Mouse (Mus musculus) thymus, postnatal 0 days (tissue): ENCODE results near the gene Gm3727. TPM values are rescaled to one million over a fixed set of nuclear protein-coding genes. Genes with fewer than 3 reads are reported as not detected.
"Not testable (repeated sequence)": the region's sequence is repeated elsewhere in the genome, so short reads cannot be mapped to it uniquely, and the experiment has no call there.

ENCODE experiments used
- DNase-seq: peaks from one replicate; pipeline ENCODE4 v3.0.0-alpha.2; 2015; ENCODE audit warnings: low spot score
- polyA plus RNA-seq: library from polyadenylated mRNA; unstranded; fragments of >200 nt; fragmentation: Nextera tagmentation; extraction: Ambion mirVana; gene quantifications from 2 replicates; pipeline ENCODE4 v1.2.1, GENCODE M21; 2015

Gene Gm3727
- polyA plus RNA-seq, result not detected in 2 replicates

GRCm38 (mm10) chr14:7264614-7265013 is at the start of gene Gm3727:
Gene Gm3727 (minus strand): TSS chr14:7264714.
- not testable (repeated sequence) for DNase-seq

GRCm38 (mm10) chr14:7243498-7243897 is 21.0 kb downstream of the Gm3727 start:
- DNase-seq, result peak; percentile 1

Other genes starting within 250 kb of the Gm3727 start
- gene Gm10406, start 237.3 kb downstream of the Gm3727 start, polyA plus RNA-seq, result 0.23 and 0.52 TPM in 2 replicates
- not detected in 2 replicates for gene Gm3685, start 219.7 kb downstream of the Gm3727 start, polyA plus RNA-seq
- gene Gm3696, start 164.1 kb downstream of the Gm3727 start, polyA plus RNA-seq, result 0.62 and 0.71 TPM in 2 replicates
- gene Gm6676, start 139.3 kb downstream of the Gm3727 start, polyA plus RNA-seq, result not detected in 2 replicates
- 1.1 and 1.3 TPM in 2 replicates for gene Gm3512, start 90.2 kb downstream of the Gm3727 start, polyA plus RNA-seq
- gene Gm16434, start 70.2 kb downstream of the Gm3727 start, polyA plus RNA-seq, result not detected in 2 replicates
- 0.52 and 0.60 TPM in 2 replicates for gene Gm3739, start 50.3 kb upstream of the Gm3727 start, polyA plus RNA-seq
- gene Gm5797, start 67.7 kb upstream of the Gm3727 start, polyA plus RNA-seq, result 0.29 TPM in 1 of 2 replicates, not detected in the other
- gene Gm8374, start 100.4 kb upstream of the Gm3727 start, polyA plus RNA-seq, result not detected in 2 replicates
- gene Gm3755, start 186.2 kb upstream of the Gm3727 start, polyA plus RNA-seq, result not detected in 2 replicates
- gene Gm3752, start 219.0 kb upstream of the Gm3727 start, polyA plus RNA-seq, result 0.10 and 0.32 TPM in 2 replicates